Mouse (Mus musculus): ENCODE data around the gene Zfp804a.

Gene Zfp804a

GRCm38 (mm10) chr2:82282591-82283269 lies 229.7 kb downstream of the Zfp804a start:
- no peak for DNase-seq (ENCODE audit: low spot score)

- DNase-seq (ENCODE audit: low spot score): no peak
Measured at GRCm38 (mm10) chr2:82294932-82295493, 242.0 kb downstream of the Zfp804a start.
